Mouse (Mus musculus) retina, postnatal 1 day (tissue): ENCODE measurements around the gene Spg11.

ENCODE experiments used
- DNase-seq: peaks from one replicate; pipeline ENCODE4 v3.0.0-alpha.2; 2012

Spg11 gene

GRCm38 (mm10) chr2:122143111-122143510 lies 24.9 kb upstream of the Spg11 start:
- no peak for DNase-seq

DNA sequence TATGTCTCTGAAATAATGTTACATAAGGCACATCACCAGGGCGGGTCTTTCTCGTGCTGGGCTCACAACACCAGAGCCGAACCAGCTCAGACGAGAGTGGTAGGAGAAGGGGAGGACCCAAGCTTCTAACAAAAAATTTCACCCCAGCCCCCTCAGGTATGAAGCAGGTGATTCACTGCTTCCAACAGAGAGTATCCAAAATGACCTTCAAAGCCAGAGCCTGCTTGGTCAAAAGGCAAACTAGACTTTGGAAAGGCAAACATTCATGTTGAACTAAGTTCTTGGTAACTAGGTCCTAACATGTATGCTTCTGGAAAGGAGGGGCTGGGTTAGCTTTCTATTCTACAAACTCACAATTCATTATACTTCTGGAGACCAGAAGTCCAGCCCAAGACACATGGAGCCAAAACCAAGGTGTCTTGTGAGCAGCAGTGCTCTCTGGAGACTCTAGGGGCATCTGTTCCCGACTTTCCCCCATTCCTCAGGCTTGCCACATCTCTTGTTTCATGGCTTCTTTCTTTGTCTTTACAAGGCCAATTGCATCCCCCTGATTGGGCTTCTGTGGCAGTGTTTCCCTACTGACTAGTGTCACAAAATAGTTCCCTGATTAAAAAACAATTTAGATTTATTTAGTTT lies 23.3 kb upstream of the Spg11 start:
- DNase-seq = peak; percentile 15

GRCm38 (mm10) chr2:122140815-122141214 lies 22.6 kb upstream of the Spg11 start:
- no peak for DNase-seq

- no peak for DNase-seq
Observed at GRCm38 (mm10) chr2:122137839-122138465, 19.8 kb upstream of the Spg11 start.

GRCm38 (mm10) chr2:122132618-122133017 lies 14.4 kb upstream of the Spg11 start:
- no peak for DNase-seq

- no peak for DNase-seq
Observed at GRCm38 (mm10) chr2:122132078-122132477, 13.9 kb upstream of the Spg11 start.

GRCm38 (mm10) chr2:122127635-122128034 lies 9.4 kb upstream of the Spg11 start:
- DNase-seq = no peak

- DNase-seq = no peak
Observed at GRCm38 (mm10) chr2:122126765-122127347, 8.7 kb upstream of the Spg11 start.

DNA sequence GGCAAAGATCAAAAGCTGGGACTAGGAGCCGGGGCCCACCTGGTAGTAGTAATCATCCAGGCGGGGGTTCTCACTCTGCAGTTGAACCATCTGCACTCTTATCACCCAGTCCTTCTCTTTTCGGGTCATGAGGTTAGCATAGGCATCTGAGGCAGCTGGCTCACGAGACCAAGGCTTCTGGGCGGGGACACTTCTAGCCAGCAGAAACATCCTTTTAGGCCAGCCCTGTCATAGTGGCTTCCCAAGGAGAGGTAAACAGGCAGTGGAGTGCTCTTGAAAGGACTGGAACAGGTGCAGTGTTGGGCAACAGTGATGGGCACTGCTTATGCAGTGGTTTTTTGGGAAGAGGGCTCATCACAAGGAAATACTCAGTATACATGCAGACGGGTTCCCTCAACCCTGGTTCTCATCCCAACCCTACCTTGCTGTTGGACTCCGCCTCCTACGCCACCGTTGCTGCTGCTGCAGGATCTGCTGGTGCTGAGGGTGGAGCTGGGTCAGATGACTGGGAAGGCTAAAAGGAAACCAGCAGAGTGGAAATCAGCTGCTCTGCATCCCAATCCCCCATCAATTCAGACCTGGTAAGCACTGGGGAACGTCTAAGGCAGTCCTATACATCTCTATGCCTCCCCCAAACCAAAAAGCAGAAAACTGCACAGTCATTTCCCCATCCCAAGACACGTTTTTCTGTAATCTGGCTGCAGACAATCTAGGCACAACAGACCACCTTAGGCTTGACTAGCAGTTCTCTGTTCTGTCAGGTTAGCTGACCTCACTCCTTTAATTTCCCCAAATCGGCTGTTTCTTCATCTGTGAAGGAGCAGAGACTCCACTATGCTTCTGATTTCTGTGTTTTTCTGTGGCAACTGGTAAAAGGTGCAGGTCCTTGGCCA lies 7.7 kb upstream of the Spg11 start:
- no peak for DNase-seq

- no peak for DNase-seq
Observed at GRCm38 (mm10) chr2:122116888-122117287, 1.3 kb downstream of the Spg11 start.

GRCm38 (mm10) chr2:122109714-122110113 lies 8.5 kb downstream of the Spg11 start:
- no peak for DNase-seq

GRCm38 (mm10) chr2:122108101-122108500 lies 10.1 kb downstream of the Spg11 start:
- no peak for DNase-seq

- no peak for DNase-seq
Observed at GRCm38 (mm10) chr2:122102070-122102469, 16.1 kb downstream of the Spg11 start.

GRCm38 (mm10) chr2:122097686-122098085 lies 20.5 kb downstream of the Spg11 start:
- peak; percentile 1 for DNase-seq

DNA sequence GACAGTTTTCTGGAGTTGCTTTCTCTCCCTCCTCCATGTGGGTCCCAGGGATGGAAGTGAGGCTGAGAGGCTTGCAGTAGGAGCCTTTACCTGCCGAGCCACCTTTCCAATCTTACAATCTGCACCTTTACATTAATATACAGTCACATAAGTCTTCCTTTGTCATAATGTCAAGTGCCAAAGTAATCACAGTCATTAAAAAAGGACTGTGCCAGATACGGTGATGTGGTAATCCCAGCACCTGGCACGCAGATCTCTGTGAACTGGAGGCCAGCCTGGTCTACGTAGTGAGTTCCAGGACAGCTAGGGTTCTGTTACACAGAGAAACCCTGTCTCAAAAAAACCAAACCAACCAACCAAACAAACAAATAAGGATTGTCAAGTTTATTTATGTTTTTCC lies 24.3 kb downstream of the Spg11 start:
- no peak for DNase-seq

DNA sequence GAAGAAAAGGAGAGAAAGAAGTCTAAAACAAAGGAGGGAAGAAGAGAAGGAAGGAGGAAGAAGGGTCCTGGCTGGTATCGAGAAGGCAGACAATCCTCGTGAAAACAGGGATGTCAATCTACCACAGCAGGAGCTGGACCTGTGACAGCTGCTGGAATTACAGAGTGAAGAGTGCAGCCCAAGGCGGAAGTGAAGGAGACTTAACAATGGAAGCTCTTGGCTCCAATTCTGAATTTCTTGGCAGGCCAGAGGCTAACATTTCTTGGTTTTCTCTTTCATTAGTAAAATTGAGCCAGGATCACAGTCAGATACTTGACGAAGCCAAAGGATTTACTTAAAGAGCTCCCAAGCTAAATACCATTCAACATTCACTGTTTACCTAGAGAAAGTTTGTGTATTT lies 31.7 kb downstream of the Spg11 start:
- DNase-seq = no peak

- no peak for DNase-seq
Observed at GRCm38 (mm10) chr2:122081728-122082456, 36.3 kb downstream of the Spg11 start.

DNA sequence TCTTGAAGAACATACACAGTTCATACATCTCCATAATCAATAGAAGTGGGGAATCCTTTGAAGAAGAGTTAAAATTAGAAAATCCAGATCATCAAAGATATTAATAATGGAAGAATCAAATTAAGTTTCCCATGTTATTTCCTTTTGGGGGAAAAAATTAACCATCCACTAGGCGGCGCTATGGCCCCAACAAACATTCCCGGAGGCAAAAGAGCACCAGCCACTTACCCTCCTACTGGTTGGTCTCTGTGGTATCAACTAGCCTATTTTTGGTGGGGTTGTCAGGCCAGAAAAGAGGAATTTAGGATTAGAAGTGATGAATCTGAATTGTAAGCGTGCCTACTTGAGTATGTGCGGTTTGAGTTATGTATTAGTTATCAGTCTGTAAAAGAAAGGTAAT lies 48.3 kb downstream of the Spg11 start:
- peak; percentile 69 for DNase-seq

DNA sequence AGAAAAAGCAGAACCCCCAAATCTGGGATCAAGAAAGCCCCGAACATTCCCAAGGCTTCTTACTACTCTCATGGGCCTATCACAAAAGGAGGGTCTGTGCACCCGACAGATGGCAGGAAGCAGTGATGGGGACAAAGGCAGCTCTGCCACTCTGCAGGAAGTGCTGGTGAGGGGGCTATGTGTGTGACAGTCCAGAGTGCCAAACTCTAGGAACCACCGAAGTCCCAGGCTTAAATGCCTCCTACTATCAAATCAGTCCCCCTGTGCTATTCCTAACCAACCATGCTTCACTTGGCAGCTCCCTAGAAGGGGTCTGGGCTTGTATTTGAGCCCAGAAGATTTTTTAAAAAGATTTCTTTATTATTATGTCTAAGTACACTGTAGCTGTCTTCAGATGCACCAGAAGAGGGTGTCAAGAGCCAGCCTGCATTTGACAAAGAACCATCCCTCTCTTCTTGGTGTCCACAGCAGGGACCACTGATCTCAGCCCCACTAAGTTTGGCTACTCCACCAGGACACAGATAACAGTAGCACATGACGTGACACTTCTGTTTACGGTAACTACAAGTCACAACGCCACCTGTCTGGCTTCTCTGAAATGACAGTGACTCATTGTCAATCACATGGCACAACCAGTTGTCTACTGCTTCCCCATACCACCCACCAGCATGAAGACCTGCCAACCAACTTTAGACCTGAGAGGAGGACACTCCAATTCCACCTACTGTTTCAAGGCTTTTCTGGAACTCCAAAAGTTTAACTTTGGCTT lies 48.9 kb downstream of the Spg11 start:
- no peak for DNase-seq

DNA sequence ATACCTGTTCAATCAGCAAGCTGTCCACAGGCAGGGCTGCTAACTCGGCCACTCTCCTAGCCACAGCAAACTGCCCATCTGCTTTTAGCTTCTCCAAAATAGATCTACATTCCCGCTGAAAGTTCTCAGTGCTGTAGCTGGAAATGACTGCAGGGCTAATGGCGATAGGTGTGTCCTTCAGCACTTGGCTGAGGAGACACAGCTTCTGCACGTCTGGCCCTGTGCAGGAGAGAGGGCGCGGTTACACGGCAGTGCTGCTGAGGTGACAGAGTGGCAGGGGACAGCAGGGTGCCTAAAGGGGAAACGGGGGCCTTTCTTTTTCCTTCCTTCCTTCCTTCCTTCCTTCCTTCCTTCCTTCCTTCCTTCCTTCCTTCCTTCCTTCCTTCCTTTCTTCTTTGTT lies 51.9 kb downstream of the Spg11 start:
- DNase-seq = no peak

- DNase-seq = peak; percentile 9
Observed at GRCm38 (mm10) chr2:122065200-122065969, 52.8 kb downstream of the Spg11 start.
